Mouse (Mus musculus) layer of hippocampus, adult 11-12 months (tissue): ENCODE measurements around the gene Cryaa.

Source experiments
- DNase-seq: peaks from one replicate; pipeline ENCODE4 v3.0.0; 2022; ENCODE audit warnings: low spot score

Cryaa gene

GRCm38 (mm10) chr17:31710455-31710854, 32.8 kb downstream of the Cryaa start:
- DNase-seq = no peak

- no peak for DNase-seq
Observed at GRCm38 (mm10) chr17:31713709-31714108, 36.1 kb downstream of the Cryaa start.

- DNase-seq = no peak
Observed at GRCm38 (mm10) chr17:31714125-31714524, 36.5 kb downstream of the Cryaa start.

- DNase-seq = no peak
Observed at GRCm38 (mm10) chr17:31715006-31715405, 37.4 kb downstream of the Cryaa start.

GRCm38 (mm10) chr17:31721637-31722036, 44.0 kb downstream of the Cryaa start:
- no peak for DNase-seq

- DNase-seq = no peak
Observed at GRCm38 (mm10) chr17:31725366-31725765, 47.8 kb downstream of the Cryaa start.

- DNase-seq = no peak
Observed at GRCm38 (mm10) chr17:31726216-31726615, 48.6 kb downstream of the Cryaa start.

GRCm38 (mm10) chr17:31727230-31727629, 49.6 kb downstream of the Cryaa start:
- no peak for DNase-seq

- DNase-seq = no peak
Observed at GRCm38 (mm10) chr17:31728043-31728442, 50.4 kb downstream of the Cryaa start.

- peak; percentile 21 for DNase-seq
Observed at GRCm38 (mm10) chr17:31728968-31729501, 51.4 kb downstream of the Cryaa start.

GRCm38 (mm10) chr17:31731038-31731437, 53.4 kb downstream of the Cryaa start:
- DNase-seq = no peak
